Mouse (Mus musculus) kidney, adult 8-10 months (tissue): ENCODE measurements around the gene Cxcr1.
A peak's percentile ranks its signal among the peaks of the same experiment; 100 is the strongest.

Experiments
- DNase-seq, 2 experiments: peaks; one replicate each; pipeline ENCODE4 v3.0.0; 2022

Cxcr1 gene

DNA sequence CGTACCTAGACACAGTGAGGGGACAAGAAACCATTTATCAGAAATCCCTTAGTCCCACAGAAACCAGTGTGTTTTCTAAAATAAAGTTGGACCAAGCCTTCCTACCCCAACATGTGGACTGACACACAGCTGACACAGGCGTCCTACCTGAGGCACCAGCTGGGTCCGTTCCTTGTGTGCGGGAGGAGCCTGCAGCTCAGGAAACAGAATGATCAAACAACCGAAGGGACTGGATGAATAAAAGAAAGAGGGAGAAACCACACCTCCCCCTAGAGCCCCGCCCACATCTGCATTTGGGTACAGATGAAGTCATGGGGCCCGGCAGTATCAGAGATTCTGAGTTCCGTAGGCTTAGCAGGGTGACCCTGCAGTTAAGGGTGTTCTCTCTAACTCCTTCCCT is at the start of gene Cxcr1:
Gene Cxcr1, minus strand, starts transcription at position 187 of the 400 bp plus-strand sequence.
- DNase-seq = no peak

DNA sequence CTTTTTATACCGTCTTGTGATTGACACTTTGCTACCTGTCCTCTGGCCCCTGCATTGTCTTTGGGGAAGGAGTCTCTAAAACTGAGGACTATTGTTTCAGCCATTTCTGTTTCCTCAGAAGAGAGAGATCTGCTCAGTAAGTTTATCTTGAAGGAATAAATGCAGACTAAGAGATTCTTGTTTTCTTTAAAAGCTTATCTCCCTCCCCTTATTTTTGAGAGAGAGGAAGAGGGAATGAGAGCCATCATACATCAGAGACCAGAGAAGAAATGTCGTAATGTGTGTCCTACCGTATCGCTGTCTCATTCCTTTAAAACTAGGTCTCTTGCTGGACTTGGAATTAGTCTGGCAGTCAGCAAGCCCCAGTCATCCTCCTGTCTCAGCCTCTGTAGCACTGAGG is 46.4 kb upstream of the Cxcr1 start:
- no peak for DNase-seq

- DNase-seq = no peak
These were observed 45.9 kb upstream of the Cxcr1 start for GRCm38 (mm10) chr1:74240311-74240710.

DNA sequence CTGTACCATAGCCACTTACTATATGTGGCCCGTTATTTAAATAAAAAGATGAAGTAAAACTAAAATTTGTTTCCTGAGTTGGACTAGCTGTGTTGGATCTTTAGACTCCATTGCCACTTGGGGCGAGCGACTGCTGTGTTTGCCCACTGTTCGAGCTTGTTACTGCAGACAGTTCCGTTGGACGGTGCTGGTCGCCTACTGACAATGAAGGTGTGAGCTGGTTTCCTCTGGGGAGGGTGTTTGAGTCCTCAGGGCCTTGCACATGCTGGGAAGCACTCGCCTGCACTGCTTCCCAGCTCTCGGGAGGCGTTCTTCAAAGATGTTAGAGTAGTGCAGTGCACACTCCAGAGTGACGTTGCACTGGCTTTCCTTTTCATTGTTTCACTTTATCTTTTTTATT is 45.2 kb upstream of the Cxcr1 start:
- DNase-seq = no peak

DNA sequence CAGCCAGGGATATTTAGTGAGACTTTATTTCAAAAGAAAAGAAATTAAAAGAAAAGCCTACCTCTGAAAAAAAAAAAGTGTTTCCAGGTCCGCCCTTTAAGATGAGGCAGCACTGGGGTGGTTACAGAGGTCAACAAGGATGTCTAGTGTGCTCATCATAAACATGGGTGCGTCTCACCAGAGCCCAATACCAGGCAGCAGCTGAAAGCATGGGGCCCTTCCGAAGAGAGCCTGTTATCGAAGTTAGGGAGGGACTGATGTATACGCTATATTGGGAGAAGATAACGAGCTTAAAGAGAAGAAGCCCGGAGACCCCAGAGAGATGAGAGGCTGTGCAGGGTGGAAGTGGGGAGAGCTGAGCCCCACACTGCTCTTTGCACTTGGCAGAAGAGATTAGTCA is 44.7 kb upstream of the Cxcr1 start:
- DNase-seq = no peak

GRCm38 (mm10) chr1:74238136-74238535 is 43.7 kb upstream of the Cxcr1 start:
- DNase-seq = no peak

DNA sequence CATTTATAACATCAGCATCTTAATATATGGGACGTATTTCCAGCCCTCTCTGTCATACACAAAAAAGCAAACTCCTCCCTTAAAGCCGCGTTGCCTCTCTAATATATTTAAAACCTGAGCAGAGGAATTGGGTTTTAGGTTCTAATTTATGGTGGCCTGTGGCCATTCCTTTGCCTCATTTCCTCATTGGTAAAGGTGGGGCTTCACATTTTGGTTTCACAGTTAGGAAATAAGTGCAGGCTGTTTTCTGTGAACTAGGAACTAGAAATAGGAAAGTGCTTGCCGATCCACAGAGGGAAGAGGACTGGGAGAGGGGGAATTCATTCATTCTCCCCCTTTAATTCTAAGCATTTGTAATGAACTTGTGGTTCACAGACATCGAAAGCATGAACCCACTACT is 43.2 kb upstream of the Cxcr1 start:
- no peak for DNase-seq

GRCm38 (mm10) chr1:74236590-74237317 is 42.3 kb upstream of the Cxcr1 start:
- DNase-seq = peak; percentile 25 to 46

DNA sequence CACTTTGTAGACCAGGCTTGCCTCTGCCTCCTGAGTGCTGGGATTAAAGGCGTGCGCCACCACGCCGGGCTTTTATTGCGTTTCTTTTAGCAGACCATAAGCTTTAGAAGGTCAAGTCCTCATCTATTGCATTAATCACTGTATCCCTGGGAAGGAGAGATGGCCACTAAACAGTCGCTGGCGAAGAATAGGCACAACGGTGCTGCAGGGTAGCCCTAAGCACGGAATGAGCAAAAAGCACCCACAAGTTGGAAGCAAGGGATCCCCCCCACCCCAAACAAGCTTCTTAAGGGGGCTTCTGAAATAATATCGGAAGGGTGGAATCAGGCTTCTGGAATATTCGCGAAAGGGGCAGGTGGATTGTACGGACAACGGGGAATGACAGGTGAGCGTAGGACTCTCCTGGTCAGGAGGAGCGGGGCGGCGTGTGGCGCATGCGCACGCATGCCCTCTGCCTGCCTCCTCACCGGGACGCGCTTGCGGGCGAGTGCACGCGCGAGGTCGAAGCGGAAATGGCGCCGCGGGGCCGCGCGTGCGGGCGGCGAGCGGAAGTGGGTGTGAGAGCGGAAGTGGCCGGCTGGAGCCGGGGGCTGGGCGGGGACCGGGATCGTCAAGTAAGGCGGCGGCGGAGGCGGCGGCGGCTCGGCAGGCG is 41.6 kb upstream of the Cxcr1 start, which contains the start of gene Arpc2:
Gene Arpc2, plus strand, starts transcription at position 147 of the 652 bp plus-strand sequence.
- DNase-seq = peak; percentile 97

DNA sequence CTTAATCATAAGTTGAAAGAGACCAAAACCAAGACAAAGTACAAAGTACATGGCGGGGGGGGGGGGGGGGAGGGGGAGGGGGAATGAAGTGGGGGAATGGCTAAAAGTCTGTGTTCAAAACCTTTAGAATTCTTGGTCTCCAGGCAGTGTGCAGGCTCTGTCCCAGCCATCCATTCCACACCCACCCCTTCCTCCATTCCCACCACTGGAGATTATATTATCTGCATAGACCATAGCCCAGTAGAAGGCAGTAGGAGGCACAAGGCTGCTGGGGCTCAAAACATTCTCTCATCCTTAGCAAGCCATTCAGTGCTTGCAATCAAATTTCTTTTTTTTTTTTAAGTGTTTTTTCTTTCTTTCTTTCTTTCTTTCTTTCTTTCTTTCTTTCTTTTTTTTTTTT is 36.6 kb upstream of the Cxcr1 start:
- no peak for DNase-seq

- DNase-seq = no peak
These were observed 35.5 kb upstream of the Cxcr1 start for GRCm38 (mm10) chr1:74229942-74230341.

GRCm38 (mm10) chr1:74227317-74227716 is 32.9 kb upstream of the Cxcr1 start:
- DNase-seq = peak; percentile 52 to 54

GRCm38 (mm10) chr1:74219922-74220321 is 25.5 kb upstream of the Cxcr1 start:
- no peak for DNase-seq

- no peak for DNase-seq
These were observed 14.5 kb upstream of the Cxcr1 start for GRCm38 (mm10) chr1:74208941-74209340.

- no peak for DNase-seq
These were observed 13.5 kb upstream of the Cxcr1 start for GRCm38 (mm10) chr1:74207906-74208305.

DNA sequence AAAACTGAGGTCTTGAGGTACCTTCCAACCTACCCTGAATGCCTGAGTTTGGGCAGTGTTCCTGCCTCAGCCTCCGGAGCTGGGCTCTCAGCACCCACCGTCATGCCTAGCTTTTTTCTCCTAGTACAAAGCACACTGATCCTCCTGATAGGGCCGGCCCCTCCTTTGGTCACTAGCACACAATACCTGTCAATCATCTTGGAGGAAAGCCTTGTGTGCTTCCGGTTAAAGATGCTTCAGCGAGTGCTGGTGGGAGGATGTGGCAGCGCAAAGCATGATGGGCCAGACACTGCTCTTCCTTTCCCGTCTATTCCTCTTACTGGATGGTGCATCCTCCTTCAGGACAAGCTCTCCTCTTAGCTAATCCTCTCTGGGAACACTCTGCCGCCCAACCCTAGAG is 12.2 kb upstream of the Cxcr1 start:
- DNase-seq = no peak

GRCm38 (mm10) chr1:74205881-74206280 is 11.4 kb upstream of the Cxcr1 start:
- peak in 1 of 2 experiments; percentile 19 for DNase-seq

- no peak for DNase-seq
These were observed 9.0 kb upstream of the Cxcr1 start for GRCm38 (mm10) chr1:74203457-74203856.

- no peak for DNase-seq
These were observed 6.8 kb upstream of the Cxcr1 start for GRCm38 (mm10) chr1:74201048-74201844.

GRCm38 (mm10) chr1:74199046-74199445 is 4.6 kb upstream of the Cxcr1 start:
- DNase-seq = no peak

DNA sequence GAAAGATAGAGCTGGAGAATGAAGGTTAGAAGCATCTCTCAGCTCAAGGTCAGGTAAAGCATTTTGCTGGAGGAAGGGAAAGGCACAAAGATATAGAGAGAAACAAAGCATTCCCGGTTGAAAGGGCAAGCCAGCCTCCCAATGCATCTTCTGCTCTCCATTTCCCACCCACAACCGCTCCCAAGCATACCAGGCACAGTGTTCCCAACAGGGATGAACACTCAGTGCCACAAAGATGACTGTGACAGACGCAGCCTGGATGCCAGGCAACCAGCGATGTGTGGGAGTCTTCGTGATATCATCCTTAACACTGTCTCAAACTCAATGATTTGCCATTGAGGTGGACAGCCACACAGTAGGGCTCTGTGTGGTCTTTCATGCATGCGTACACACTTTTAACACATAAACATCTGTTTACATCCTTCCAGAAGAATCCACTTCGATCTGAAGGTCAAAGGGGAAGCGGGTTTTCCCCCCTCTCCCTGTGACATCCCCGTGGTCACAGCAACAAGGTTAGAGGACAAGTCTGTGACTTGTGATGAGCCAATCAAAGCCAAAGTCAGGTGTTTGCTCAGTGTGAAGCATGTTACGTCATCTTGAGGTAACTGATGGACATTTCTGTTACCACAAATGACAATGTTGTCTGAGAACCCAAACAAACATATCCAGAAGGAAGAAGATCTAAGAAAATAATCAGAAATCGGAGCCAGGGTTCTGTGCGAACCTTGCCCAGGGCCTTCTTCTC is 3.5 kb upstream of the Cxcr1 start:
- no peak for DNase-seq

GRCm38 (mm10) chr1:74196621-74197419 is 2.4 kb upstream of the Cxcr1 start:
- DNase-seq = peak; percentile 77 to 80
